Mouse (Mus musculus) limb, embryonic 12.5 days (tissue): ENCODE data around the gene Pkd2. TPM values are rescaled to one million over a fixed set of nuclear protein-coding genes. Genes with fewer than 3 reads are reported as not detected.
"Not testable (repeated sequence)": the region's sequence is repeated elsewhere in the genome, so short reads cannot be mapped to it uniquely, and the experiment has no call there.

Source experiments
- ATAC-seq: fragments of 200-750 bp; cut with Nextera tagmentation; 2 replicates; pipeline ENCODE4 v1.8.0; 2017; ENCODE audit warnings: low read depth, moderate TSS enrichment; ENCODE audit not compliant: insufficient number of reproducible peaks, insufficient read depth, low FRiP score, low TSS enrichment
- H3K27ac ChIP-seq: fragments of 300-500 bp; sonication (generic); 2 replicates; pipeline ENCODE4 v1.5.1; 2016; ENCODE audit warnings: mild to moderate bottlenecking, moderate library complexity
- H3K27me3 ChIP-seq: fragments of 300-500 bp; sonication (generic); 2 replicates; pipeline ENCODE4 v1.6.1; 2016; ENCODE audit warnings: mild to moderate bottlenecking, moderate library complexity
- H3K36me3 ChIP-seq: fragments of 300-500 bp; sonication (generic); 2 replicates; pipeline ENCODE4 v1.6.1; 2016; ENCODE audit warnings: mild to moderate bottlenecking, moderate library complexity
- H3K4me1 ChIP-seq: fragments of 300-500 bp; sonication (generic); replicated peaks from 2 replicates; pipeline ENCODE4 v1.6.1; 2016
- H3K4me2 ChIP-seq: fragments of 300-500 bp; sonication (generic); 2 replicates; pipeline ENCODE4 v1.6.1; 2016; ENCODE audit warnings: mild to moderate bottlenecking, moderate library complexity
- H3K4me3 ChIP-seq: fragments of 300-500 bp; sonication (generic); replicated peaks from 2 replicates; pipeline ENCODE4 v1.5.1; 2016; ENCODE audit warnings: mild to moderate bottlenecking
- H3K9ac ChIP-seq: fragments of 300-500 bp; sonication (generic); replicated peaks from 2 replicates; pipeline ENCODE4 v1.6.1; 2016; ENCODE audit warnings: mild to moderate bottlenecking, moderate library complexity
- H3K9me3 ChIP-seq: fragments of 300-500 bp; sonication (generic); 2 replicates; pipeline ENCODE4 v1.6.1; 2016; ENCODE audit warnings: mild to moderate bottlenecking, moderate library complexity
- WGBS: fragments of 180-500 bp; shearing (Covaris S2); methylation state at CpG from one replicate; pipeline ENCODE4 v1.1.7; 2016; 5-methylcytosine and 5-hydroxymethylcytosine counted together
- polyA plus RNA-seq: library from polyadenylated mRNA; unstranded; fragments of >200 nt; fragmentation: Nextera tagmentation; extraction: Ambion mirVana; gene quantifications from 2 replicates; pipeline ENCODE4 v1.2.1, GENCODE M21; 2016

Gene Pkd2
- polyA plus RNA-seq, 1 experiment from 2014 or later: 30.7 TPM

DNA sequence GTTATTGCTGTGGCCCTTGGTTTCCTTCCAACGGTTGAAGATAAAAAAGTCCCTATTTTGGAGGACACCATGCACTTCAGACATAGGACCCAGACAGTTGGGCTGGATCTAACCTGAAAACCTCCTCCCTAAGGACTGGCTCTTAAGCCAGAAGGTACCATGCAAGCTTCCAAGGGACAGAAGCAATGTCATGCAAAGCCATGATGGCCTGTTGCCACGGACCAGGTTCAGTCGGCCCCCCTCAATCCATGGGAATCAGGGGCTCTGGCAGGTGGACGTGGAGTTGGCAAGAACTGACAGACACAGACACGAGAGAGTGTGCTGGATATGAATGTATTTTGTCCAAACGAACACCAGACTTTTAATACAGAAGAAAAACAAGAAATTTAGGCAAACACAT, 16.9 kb upstream of the Pkd2 start:
- no peaks in the 10 kb centered on the region for H3K9me3 ChIP-seq
- no peaks in the 10 kb centered on the region for H3K36me3 ChIP-seq
- no peaks in the 10 kb centered on the region for H3K4me1 ChIP-seq
- no peak overlapping the region for H3K4me3 ChIP-seq
- no peak overlapping the region for H3K9ac ChIP-seq
- no peak for ATAC-seq
- H3K4me2 ChIP-seq: no peak overlapping the region
- 73% methylated on average over 6 of the region's 6 CpGs for WGBS
- H3K27me3 ChIP-seq: no peaks in the 10 kb centered on the region
- H3K27ac ChIP-seq: no peak overlapping the region

GRCm38 (mm10) chr5:104442850-104443249, 16.4 kb upstream of the Pkd2 start:
- Histone ChIP-seq H3K36me3 (no peaks in the 10 kb centered on the region), H3K27ac (no peak overlapping the region), H3K4me1 (no peaks in the 10 kb centered on the region), H3K9ac (no peak overlapping the region), H3K4me3 (no peak overlapping the region), H3K9me3 (no peaks in the 10 kb centered on the region), H3K27me3 (no peaks in the 10 kb centered on the region), H3K4me2 (no peak overlapping the region)
- WGBS: 83% methylated on average over 1 of the region's 1 CpGs
- ATAC-seq: no peak

DNA sequence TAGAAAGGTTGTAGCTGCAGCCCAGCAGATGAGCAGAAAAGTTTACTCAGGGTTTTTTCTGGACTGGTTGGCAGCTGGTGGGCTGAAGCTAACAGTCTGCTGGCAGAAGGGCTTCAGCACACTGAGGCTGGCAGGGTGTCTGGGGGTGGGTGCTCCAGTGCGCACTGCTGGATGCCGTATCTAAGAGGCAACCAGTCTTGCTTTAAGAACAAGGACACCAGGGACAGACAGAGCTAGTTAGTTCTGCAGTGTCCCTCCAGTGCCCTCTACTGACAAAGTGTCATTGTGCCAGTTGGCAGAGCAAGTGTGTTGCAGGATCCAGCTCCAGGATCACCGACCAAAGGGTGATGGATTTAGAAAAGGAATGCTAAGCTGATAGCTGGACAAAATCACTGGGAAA, 13.1 kb upstream of the Pkd2 start:
- Histone ChIP-seq H3K36me3 (no peaks in the 10 kb centered on the region), H3K9me3 (no peaks in the 10 kb centered on the region), H3K4me2 (no peak overlapping the region), H3K9ac (no peak overlapping the region), H3K27me3 (peaks cover 3% of the 10 kb centered on the region), H3K4me1 (peaks cover 13% of the 10 kb centered on the region), H3K4me3 (no peak overlapping the region), H3K27ac (no peak overlapping the region)
- WGBS: 11% methylated on average over 3 of the region's 3 CpGs
- no peak for ATAC-seq

- H3K27ac ChIP-seq, H3K27me3 ChIP-seq, H3K36me3 ChIP-seq, ATAC-seq, H3K9me3 ChIP-seq, H3K4me3 ChIP-seq, H3K4me2 ChIP-seq, H3K9ac ChIP-seq: not testable (repeated sequence)
- peaks cover 13% of the 10 kb centered on the region for H3K4me1 ChIP-seq
- 17% methylated on average over 6 of the region's 6 CpGs for WGBS
Measured at GRCm38 (mm10) chr5:104448346-104448745, 10.9 kb upstream of the Pkd2 start.

GRCm38 (mm10) chr5:104449491-104449890, 9.8 kb upstream of the Pkd2 start:
- Histone ChIP-seq H3K4me2 (no peak overlapping the region), H3K27ac (no peak overlapping the region), H3K27me3 (peaks cover 3% of the 10 kb centered on the region), H3K36me3 (no peaks in the 10 kb centered on the region), H3K9ac (no peak overlapping the region), H3K9me3 (no peaks in the 10 kb centered on the region), H3K4me1 (peaks cover 13% of the 10 kb centered on the region), H3K4me3 (no peak overlapping the region)
- WGBS: 36% methylated on average over 3 of the region's 3 CpGs
- no peak for ATAC-seq

DNA sequence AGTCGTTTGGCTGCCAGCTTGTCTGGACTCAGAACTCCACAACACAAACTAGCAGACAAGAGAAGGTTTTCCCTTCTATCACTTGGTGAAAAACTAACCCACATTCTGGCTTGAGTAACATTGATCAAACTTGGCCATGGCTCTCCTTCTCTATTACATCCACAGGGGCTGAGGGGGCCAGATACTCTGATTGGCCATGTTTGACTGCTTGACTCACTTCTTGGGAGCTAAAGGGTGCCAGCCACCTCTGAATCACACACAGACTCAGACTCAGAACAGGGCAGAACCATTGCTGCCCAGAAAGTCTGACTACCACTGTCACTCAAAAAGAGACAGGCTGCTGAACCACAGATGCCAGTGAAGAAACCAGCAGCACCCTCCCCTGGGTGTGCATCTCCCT, 6.2 kb upstream of the Pkd2 start:
- peaks cover 13% of the 10 kb centered on the region for H3K4me1 ChIP-seq
- peaks cover 3% of the 10 kb centered on the region for H3K27me3 ChIP-seq
- ATAC-seq: no peak
- no peak overlapping the region for H3K4me2 ChIP-seq
- H3K4me3 ChIP-seq: no peak overlapping the region
- no peak overlapping the region for H3K9ac ChIP-seq
- H3K27ac ChIP-seq: no peak overlapping the region
- 0 out of 2 replicates have a peak, but pooled peaks cover 14% of the 10 kb centered on the region for H3K9me3 ChIP-seq
- WGBS: 58% methylated on average over 1 of the region's 1 CpGs
- peaks cover 5% of the 10 kb centered on the region; the same call in 1 of the 2 replicates for H3K36me3 ChIP-seq

GRCm38 (mm10) chr5:104454564-104454963, 4.7 kb upstream of the Pkd2 start:
- Histone ChIP-seq H3K9me3 (0 out of 2 replicates have a peak, but pooled peaks cover 14% of the 10 kb centered on the region), H3K4me1 (peaks cover 11% of the 10 kb centered on the region; the same call in 1 of the 2 replicates), H3K9ac (no peak overlapping the region), H3K27ac (no peak overlapping the region), H3K27me3 (no peaks in the 10 kb centered on the region), H3K4me2 (no peak overlapping the region), H3K4me3 (no peak overlapping the region), H3K36me3 (peaks cover 5% of the 10 kb centered on the region; the same call in 1 of the 2 replicates)
- ATAC-seq: no peak
- WGBS: 68% methylated on average over 6 of the region's 6 CpGs

DNA sequence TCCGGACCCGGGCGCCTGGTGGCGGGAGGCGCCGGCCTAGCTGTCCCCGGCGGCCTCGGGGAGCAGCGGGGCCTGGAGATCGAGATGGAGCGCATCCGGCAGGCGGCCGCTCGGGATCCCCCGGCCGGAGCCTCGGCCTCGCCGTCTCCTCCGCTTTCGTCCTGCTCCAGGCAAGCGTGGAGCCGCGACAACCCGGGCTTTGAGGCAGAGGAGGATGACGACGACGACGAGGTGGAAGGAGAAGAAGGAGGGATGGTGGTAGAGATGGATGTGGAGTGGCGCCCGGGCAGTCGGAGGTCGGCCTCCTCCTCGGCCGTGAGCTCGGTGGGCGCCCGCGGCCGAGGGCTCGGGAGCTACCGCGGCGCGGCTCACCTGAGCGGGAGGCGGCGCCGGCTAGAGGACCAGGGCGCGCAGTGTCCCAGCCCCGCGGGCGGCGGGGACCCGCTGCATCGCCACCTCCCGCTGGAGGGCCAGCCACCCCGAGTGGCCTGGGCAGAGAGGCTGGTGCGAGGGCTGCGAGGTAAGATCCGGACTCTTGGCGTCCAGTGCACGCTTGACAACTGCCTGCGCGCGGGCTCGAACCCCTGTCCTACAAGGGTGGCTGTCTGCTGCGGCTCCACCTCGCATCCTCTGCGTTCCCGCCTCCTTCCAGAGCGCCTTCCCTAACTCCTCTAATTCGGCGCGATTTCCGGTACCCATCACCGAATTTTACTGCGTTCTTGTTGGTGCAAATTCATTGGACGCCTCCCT, 631 bp downstream of the Pkd2 start:
- H3K4me1 ChIP-seq: peaks cover 13% of the 10 kb centered on the region
- WGBS: under 1% methylated on average over 81 of the region's 82 CpGs
- H3K9me3 ChIP-seq: 0 out of 2 replicates have a peak, but pooled peaks cover 14% of the 10 kb centered on the region
- no peaks in the 10 kb centered on the region for H3K27me3 ChIP-seq
- H3K4me2 ChIP-seq: peak overlapping the region; percentile 63
- peaks cover 30% of the 10 kb centered on the region for H3K36me3 ChIP-seq
- peak overlapping the region; percentile 98 for H3K27ac ChIP-seq
- peak overlapping the region; percentile 98 for H3K9ac ChIP-seq
- H3K4me3 ChIP-seq: peak overlapping the region; percentile 86
- peak; percentile 69 for ATAC-seq

- Histone ChIP-seq H3K27me3 (no peaks in the 10 kb centered on the region), H3K27ac (peak overlapping the region; percentile 98), H3K4me1 (peaks cover 13% of the 10 kb centered on the region), H3K9ac (peak overlapping the region; percentile 98), H3K4me2 (peak overlapping the region; percentile 63), H3K9me3 (0 out of 2 replicates have a peak, but pooled peaks cover 14% of the 10 kb centered on the region), H3K36me3 (peaks cover 35% of the 10 kb centered on the region), H3K4me3 (peak overlapping the region; percentile 86)
- 35% methylated on average over 3 of the region's 3 CpGs for whole genome bisulfite sequencing
- no peak for ATAC-seq
Measured at GRCm38 (mm10) chr5:104460456-104460838, 1.2 kb downstream of the Pkd2 start.

DNA sequence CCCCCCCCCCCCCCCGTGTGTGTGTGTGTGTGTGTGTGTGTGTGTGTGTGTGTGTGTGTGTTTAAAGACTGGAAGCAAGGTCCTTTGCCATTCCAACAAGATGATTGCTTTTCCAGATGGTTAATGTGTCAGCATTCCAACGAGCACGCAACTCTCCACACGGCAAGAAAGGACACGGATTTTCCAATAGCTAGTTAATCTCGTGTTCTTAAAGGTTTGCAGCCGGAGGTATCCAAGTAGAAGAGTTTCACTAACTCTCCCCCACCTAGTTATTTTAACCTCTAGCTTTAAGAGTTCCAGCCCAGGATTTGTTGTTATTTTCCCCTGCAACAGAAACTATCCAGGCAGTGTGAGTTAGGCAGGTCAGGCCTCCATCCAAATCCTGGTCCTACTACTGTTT, 1.6 kb downstream of the Pkd2 start:
- peak overlapping the region; percentile 63 for H3K4me2 ChIP-seq
- no peaks in the 10 kb centered on the region for H3K27me3 ChIP-seq
- 0 out of 2 replicates have a peak, but pooled peaks cover 11% of the 10 kb centered on the region for H3K9me3 ChIP-seq
- WGBS: 35% methylated on average over 6 of the region's 7 CpGs
- H3K4me1 ChIP-seq: peaks cover 13% of the 10 kb centered on the region
- H3K27ac ChIP-seq: peak overlapping the region; percentile 98
- H3K9ac ChIP-seq: no peak overlapping the region
- peak overlapping the region; percentile 86 for H3K4me3 ChIP-seq
- no peak for ATAC-seq
- peaks cover 39% of the 10 kb centered on the region for H3K36me3 ChIP-seq

DNA sequence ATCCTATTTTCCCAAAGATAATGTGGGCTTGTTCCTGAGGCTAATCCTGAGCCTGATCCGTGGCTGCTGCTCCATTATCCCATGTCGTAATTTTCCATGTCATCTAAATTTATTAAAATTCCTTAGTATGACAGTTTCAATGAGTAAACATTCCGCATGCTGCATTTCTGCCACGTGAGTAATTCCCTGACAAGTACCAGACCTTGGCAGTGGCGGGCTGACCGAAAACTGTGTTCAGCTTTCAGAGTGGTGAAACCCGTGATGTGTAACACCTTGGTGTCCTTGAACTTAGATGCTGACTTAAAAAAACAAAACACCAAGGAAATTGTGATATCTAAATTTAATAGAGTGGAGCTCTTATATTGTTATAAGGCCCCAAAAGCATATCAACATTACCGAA, 6.0 kb downstream of the Pkd2 start:
- no peaks in the 10 kb centered on the region for H3K27me3 ChIP-seq
- ATAC-seq: no peak
- H3K9ac ChIP-seq: no peak overlapping the region
- H3K4me1 ChIP-seq: peaks cover 7% of the 10 kb centered on the region
- peaks cover 67% of the 10 kb centered on the region for H3K36me3 ChIP-seq
- H3K4me2 ChIP-seq: no peak overlapping the region
- no peak overlapping the region for H3K27ac ChIP-seq
- no peak overlapping the region for H3K4me3 ChIP-seq
- no peaks in the 10 kb centered on the region for H3K9me3 ChIP-seq
- 80% methylated on average over 8 of the region's 8 CpGs for WGBS

DNA sequence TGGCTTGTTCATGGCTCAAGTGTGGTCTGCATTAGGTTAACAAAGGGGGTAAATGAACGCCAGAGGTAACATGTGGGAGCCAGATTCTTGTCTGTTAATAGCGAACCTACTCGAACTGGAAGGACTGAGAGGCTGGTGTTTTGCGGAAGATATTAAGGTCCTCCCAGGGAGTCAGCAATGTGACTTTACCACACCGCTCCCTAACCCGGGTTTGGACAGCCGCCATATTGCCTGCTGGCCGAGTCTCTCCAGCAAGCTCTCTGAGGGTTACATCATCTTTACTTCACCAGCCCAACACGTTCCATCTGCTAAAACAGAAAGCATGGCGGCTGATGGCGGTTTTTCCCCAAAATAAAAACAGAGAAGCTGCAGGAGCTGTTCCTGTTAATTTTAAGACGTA, 6.5 kb downstream of the Pkd2 start:
- H3K4me2 ChIP-seq: no peak overlapping the region
- no peak overlapping the region for H3K9ac ChIP-seq
- ATAC-seq: no peak
- 74% methylated on average over 12 of the region's 12 CpGs for WGBS
- H3K36me3 ChIP-seq: peaks cover 70% of the 10 kb centered on the region
- H3K4me1 ChIP-seq: peaks cover 4% of the 10 kb centered on the region
- H3K9me3 ChIP-seq: no peaks in the 10 kb centered on the region
- no peaks in the 10 kb centered on the region for H3K27me3 ChIP-seq
- H3K4me3 ChIP-seq: no peak overlapping the region
- H3K27ac ChIP-seq: no peak overlapping the region
